Mouse (Mus musculus) kidney, postnatal 0 days (tissue): ENCODE data around the gene Scfd2. TPM values are rescaled to one million over a fixed set of nuclear protein-coding genes. Genes with fewer than 3 reads are reported as not detected.

Experiments
- ATAC-seq: fragments of 200-750 bp; cut with Nextera tagmentation; replicated peaks from 2 replicates; pipeline ENCODE4 v1.8.0; 2017; ENCODE audit warnings: low read depth, moderate number of reproducible peaks, moderate TSS enrichment, moderate library complexity; ENCODE audit not compliant: low FRiP score
- DNase-seq: peaks from one replicate; pipeline ENCODE4 v3.0.0-alpha.2; 2016; ENCODE audit warnings: low spot score
- H3K27ac ChIP-seq: fragments of 300-500 bp; sonication (generic); 2 replicates; pipeline ENCODE4 v1.5.1; 2014; ENCODE audit warnings: mild to moderate bottlenecking
- H3K27me3 ChIP-seq: fragments of 300-500 bp; sonication (generic); 2 replicates; pipeline ENCODE4 v1.6.1; 2014; ENCODE audit warnings: low read length, mixed read lengths; ENCODE audit not compliant: insufficient read depth
- H3K36me3 ChIP-seq: fragments of 300-500 bp; sonication (generic); 2 replicates; pipeline ENCODE4 v1.6.1; 2014; ENCODE audit warnings: low read length, mixed read lengths; ENCODE audit not compliant: insufficient read depth
- H3K4me1 ChIP-seq: fragments of 300-500 bp; sonication (generic); replicated peaks from 2 replicates; pipeline ENCODE4 v1.6.1; 2014; ENCODE audit warnings: antibody characterized with exemption, low read length, mixed read lengths; ENCODE audit not compliant: insufficient read depth
- H3K4me2 ChIP-seq: fragments of 300-500 bp; sonication (generic); 2 replicates; pipeline ENCODE4 v1.6.1; 2014; ENCODE audit warnings: mild to moderate bottlenecking, low read length, moderate library complexity, mixed read lengths
- H3K4me3 ChIP-seq: fragments of 300-500 bp; sonication (generic); replicated peaks from 2 replicates; pipeline ENCODE4 v1.5.1; 2014; ENCODE audit warnings: low read depth, low read length
- H3K9ac ChIP-seq: fragments of 300-500 bp; sonication (generic); 2 replicates; pipeline ENCODE4 v1.6.1; 2014; ENCODE audit warnings: low read depth, low read length
- H3K9me3 ChIP-seq: fragments of 300-500 bp; sonication (generic); replicated peaks from 2 replicates; pipeline ENCODE4 v1.6.1; 2016; ENCODE audit warnings: low read length, inconsistent platforms, mixed read lengths
- CTCF ChIP-seq: IDR thresholded peaks from 2 replicates; pipeline ENCODE4 v1.5.1; 2016; ENCODE audit warnings: antibody characterized with exemption, low read depth, mild to moderate bottlenecking, moderate library complexity
- WGBS: fragments of 180-500 bp; shearing (Covaris S2); extraction: QIAGEN DNeasy Blood & Tissue Kit; methylation state at CpG from one replicate; pipeline ENCODE4 v1.1.7; 2014; 5-methylcytosine and 5-hydroxymethylcytosine counted together
- polyA plus RNA-seq: library from polyadenylated mRNA; unstranded; fragments of >200 nt; fragmentation: Nextera tagmentation; extraction: Ambion mirVana; gene quantifications from 2 replicates; pipeline ENCODE4 v1.2.1, GENCODE M21; 2015

The Scfd2 gene
- polyA plus RNA-seq, 1 experiment from 2014 or later: 16.8 TPM

- H3K4me3 ChIP-seq: no peak overlapping the region
- H3K4me2 ChIP-seq: no peak overlapping the region
- no peak for ATAC-seq
- WGBS: 67% methylated on average over 10 of the region's 10 CpGs
- TF ChIP-seq CTCF: no peak
- no peak overlapping the region for H3K9ac ChIP-seq
- H3K4me1 ChIP-seq: no peaks in the 10 kb centered on the region
- no peaks in the 10 kb centered on the region for H3K9me3 ChIP-seq
- H3K27me3 ChIP-seq: no peaks in the 10 kb centered on the region
- H3K27ac ChIP-seq: no peak overlapping the region
- DNase-seq: no peak
- H3K36me3 ChIP-seq: no peaks in the 10 kb centered on the region
Observed at GRCm38 (mm10) chr5:74447517-74448334, 83.8 kb downstream of the Scfd2 start.

DNA sequence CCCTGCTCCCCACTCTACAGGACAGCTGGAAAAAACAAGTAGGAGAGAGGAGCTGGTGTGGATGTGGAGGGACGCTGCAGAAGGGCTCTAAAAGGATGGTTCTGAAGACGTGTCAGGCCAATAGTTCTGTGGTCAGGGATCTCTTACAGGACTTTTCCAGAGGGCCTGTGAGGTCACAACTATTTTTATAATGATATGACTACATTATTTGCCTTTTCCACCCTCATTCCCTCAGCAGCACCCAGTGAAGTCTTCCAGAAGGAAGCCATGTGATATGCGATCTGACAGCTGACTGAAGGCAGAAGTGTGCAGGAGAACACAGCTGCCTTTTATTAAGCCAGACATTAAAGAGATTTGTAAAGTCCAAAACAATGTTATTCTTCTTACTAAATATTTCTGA lies 85.7 kb downstream of the Scfd2 start:
- 56% methylated on average over 3 of the region's 3 CpGs for WGBS

GRCm38 (mm10) chr5:74438353-74438752 lies 93.2 kb downstream of the Scfd2 start:
- Histone ChIP-seq H3K9ac (no peak overlapping the region), H3K4me3 (no peak overlapping the region), H3K27me3 (no peaks in the 10 kb centered on the region), H3K4me1 (no peaks in the 10 kb centered on the region), H3K27ac (no peak overlapping the region), H3K4me2 (no peak overlapping the region), H3K9me3 (no peaks in the 10 kb centered on the region), H3K36me3 (no peaks in the 10 kb centered on the region)
- WGBS: 80% methylated on average over 8 of the region's 8 CpGs
- DNase-seq (no peak), ATAC-seq (no peak)
- no peak for TF ChIP-seq CTCF

More for the DNA sequence above, 85.7 kb downstream of the Scfd2 start:
- ATAC-seq (no peak), DNase-seq (peak; percentile 37)
- Histone ChIP-seq H3K27me3 (no peaks in the 10 kb centered on the region), H3K9ac (no peak overlapping the region), H3K9me3 (no peaks in the 10 kb centered on the region), H3K4me3 (no peak overlapping the region), H3K27ac (no peak overlapping the region), H3K4me1 (no peaks in the 10 kb centered on the region), H3K4me2 (no peak overlapping the region), H3K36me3 (no peaks in the 10 kb centered on the region)
- no peak for TF ChIP-seq CTCF

DNA sequence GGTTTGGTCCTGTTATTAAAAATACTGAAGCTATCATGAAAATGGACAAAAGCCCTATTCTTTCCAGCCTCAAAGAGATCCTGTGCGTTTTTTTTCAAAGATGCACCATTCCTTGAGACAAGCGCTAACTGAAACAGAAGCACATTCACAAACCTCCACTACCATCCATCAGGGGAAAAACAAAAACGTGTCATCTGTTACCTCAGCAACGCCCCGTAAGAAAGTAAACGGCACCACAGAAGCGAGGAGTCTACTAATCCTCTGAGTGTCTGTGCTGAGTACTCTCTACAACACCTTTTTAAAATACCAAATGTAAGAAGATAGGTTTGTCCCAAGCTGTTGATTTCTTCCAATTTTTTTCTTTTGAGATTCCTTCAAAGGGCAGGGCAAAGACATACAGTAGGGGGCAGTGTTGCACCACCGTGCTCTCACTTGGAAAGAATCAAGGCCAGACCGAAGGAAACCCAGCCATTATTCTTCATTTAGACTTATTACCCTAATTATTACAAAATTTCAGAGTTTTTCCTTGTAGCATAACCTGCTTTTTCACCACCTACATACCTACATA lies 97.9 kb downstream of the Scfd2 start:
- H3K4me3 ChIP-seq: no peak overlapping the region
- H3K4me1 ChIP-seq: no peaks in the 10 kb centered on the region
- DNase-seq: peak; percentile 89
- no peak for ATAC-seq
- no peaks in the 10 kb centered on the region for H3K9me3 ChIP-seq
- TF ChIP-seq CTCF: peak; percentile 94
- H3K36me3 ChIP-seq: no peaks in the 10 kb centered on the region
- no peak overlapping the region for H3K9ac ChIP-seq
- no peaks in the 10 kb centered on the region for H3K27me3 ChIP-seq
- H3K27ac ChIP-seq: no peak overlapping the region
- WGBS: 12% methylated on average over 9 of the region's 9 CpGs
- H3K4me2 ChIP-seq: peak overlapping the region; percentile 31

GRCm38 (mm10) chr5:74432879-74433539 lies 98.5 kb downstream of the Scfd2 start:
- Histone ChIP-seq H3K9me3 (no peaks in the 10 kb centered on the region), H3K4me1 (no peaks in the 10 kb centered on the region), H3K27me3 (no peaks in the 10 kb centered on the region), H3K27ac (peak overlapping the region; percentile 51; the same call in 1 of the 2 replicates), H3K4me3 (0 out of 2 replicates have a peak overlapping the region, but pooled peaks have one; percentile 4), H3K9ac (peak overlapping the region; percentile 4; the same call in 1 of the 2 replicates), H3K4me2 (peak overlapping the region; percentile 31), H3K36me3 (no peaks in the 10 kb centered on the region)
- ATAC-seq (no peak), DNase-seq (peak; percentile 86)
- TF ChIP-seq CTCF: no peak
- 12% methylated on average over 14 of the region's 14 CpGs for WGBS

DNA sequence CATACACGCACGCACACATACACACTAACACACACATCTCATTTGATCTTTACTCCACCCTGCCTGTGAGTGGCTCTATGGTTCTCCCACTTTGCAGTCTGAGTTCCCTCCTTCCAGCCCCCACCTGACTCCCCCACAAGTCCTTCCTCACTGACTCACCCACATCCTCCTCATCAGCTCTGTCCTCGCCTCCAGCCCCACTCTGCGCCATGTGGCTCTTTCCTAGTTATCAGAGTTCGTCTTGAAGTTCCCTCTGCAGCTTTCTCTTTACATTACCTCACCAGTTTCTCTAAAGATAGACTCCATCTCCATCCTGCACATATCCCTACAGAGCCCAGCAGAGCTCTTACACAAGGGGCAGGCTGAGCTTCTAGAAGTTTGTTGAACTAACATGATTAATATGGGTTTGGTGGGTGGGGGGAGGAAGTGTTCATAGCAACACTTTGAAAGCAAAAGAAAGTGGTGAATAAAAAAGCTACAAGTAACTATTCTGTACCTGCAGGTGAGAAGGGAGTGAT lies 110.9 kb downstream of the Scfd2 start:
- ATAC-seq: no peak
- WGBS: 64% methylated on average over 5 of the region's 5 CpGs

More for the DNA sequence above, 110.9 kb downstream of the Scfd2 start:
- Histone ChIP-seq H3K36me3 (no peaks in the 10 kb centered on the region), H3K27me3 (no peaks in the 10 kb centered on the region), H3K9me3 (no peaks in the 10 kb centered on the region), H3K4me3 (no peak overlapping the region), H3K4me1 (no peaks in the 10 kb centered on the region), H3K4me2 (no peak overlapping the region), H3K27ac (no peak overlapping the region), H3K9ac (no peak overlapping the region)
- TF ChIP-seq CTCF: no peak
- DNase-seq: peak; percentile 14
